Mouse (Mus musculus) midbrain, embryonic 12.5 days (tissue): ENCODE results near the gene Shroom3. TPM values are rescaled to one million over a fixed set of nuclear protein-coding genes. Genes with fewer than 3 reads are reported as not detected.

ENCODE experiments used
- ATAC-seq: fragments of 200-750 bp; cut with Nextera tagmentation; 2 replicates; pipeline ENCODE4 v1.8.0; 2017; ENCODE audit warnings: low read depth, moderate TSS enrichment, moderate library complexity; ENCODE audit not compliant: low FRiP score
- H3K27ac ChIP-seq: fragments of 300-500 bp; sonication (generic); replicated peaks from 2 replicates; pipeline ENCODE4 v1.5.1; 2016; ENCODE audit warnings: mild to moderate bottlenecking
- H3K27me3 ChIP-seq: fragments of 300-500 bp; sonication (generic); 2 replicates; pipeline ENCODE4 v1.6.1; 2016; ENCODE audit warnings: mild to moderate bottlenecking
- H3K36me3 ChIP-seq: fragments of 300-500 bp; sonication (generic); 2 replicates; pipeline ENCODE4 v1.6.1; 2016
- H3K4me1 ChIP-seq: fragments of 300-500 bp; sonication (generic); 2 replicates; pipeline ENCODE4 v1.6.1; 2016
- H3K4me2 ChIP-seq: fragments of 300-500 bp; sonication (generic); replicated peaks from 2 replicates; pipeline ENCODE4 v1.6.1; 2016; ENCODE audit warnings: mild to moderate bottlenecking, moderate library complexity
- H3K4me3 ChIP-seq: fragments of 300-500 bp; sonication (generic); 2 replicates; pipeline ENCODE4 v1.5.1; 2016; ENCODE audit warnings: mild to moderate bottlenecking
- H3K9ac ChIP-seq: fragments of 300-500 bp; sonication (generic); replicated peaks from 2 replicates; pipeline ENCODE4 v1.6.1; 2016; ENCODE audit warnings: mild to moderate bottlenecking, moderate library complexity
- H3K9me3 ChIP-seq: fragments of 300-500 bp; sonication (generic); 2 replicates; pipeline ENCODE4 v1.6.1; 2016; ENCODE audit warnings: mild to moderate bottlenecking
- WGBS: fragments of 180-500 bp; shearing (Covaris S2); methylation state at CpG from one replicate; pipeline ENCODE4 v1.1.7; 2016; 5-methylcytosine and 5-hydroxymethylcytosine counted together
- polyA plus RNA-seq: library from polyadenylated mRNA; unstranded; fragments of >200 nt; fragmentation: Nextera tagmentation; extraction: Ambion mirVana; gene quantifications from 2 replicates; pipeline ENCODE4 v1.2.1, GENCODE M21; 2016

The Shroom3 gene
- polyA plus RNA-seq, 1 experiment from 2014 or later: 6.1 TPM

- Histone ChIP-seq H3K27me3 (no peaks in the 10 kb centered on the region), H3K4me1 (peaks cover 15% of the 10 kb centered on the region), H3K4me2 (no peak overlapping the region), H3K27ac (no peak overlapping the region), H3K4me3 (no peak overlapping the region), H3K36me3 (peaks cover 16% of the 10 kb centered on the region), H3K9me3 (peaks cover 7% of the 10 kb centered on the region), H3K9ac (no peak overlapping the region)
- ATAC-seq: no peak
- WGBS: 91% methylated on average over 8 of the region's 8 CpGs
These were observed 252.6 kb downstream of the Shroom3 start for GRCm38 (mm10) chr5:92935883-92936282.

GRCm38 (mm10) chr5:92937701-92938100, 254.5 kb downstream of the Shroom3 start:
- no peak overlapping the region for H3K9ac ChIP-seq
- H3K27me3 ChIP-seq: no peaks in the 10 kb centered on the region
- peaks cover 25% of the 10 kb centered on the region for H3K9me3 ChIP-seq
- no peak overlapping the region for H3K27ac ChIP-seq
- no peak overlapping the region for H3K4me2 ChIP-seq
- ATAC-seq: no peak
- no peaks in the 10 kb centered on the region for H3K4me1 ChIP-seq
- H3K4me3 ChIP-seq: no peak overlapping the region
- peaks cover 34% of the 10 kb centered on the region for H3K36me3 ChIP-seq
- 94% methylated on average over 4 of the region's 4 CpGs for WGBS

GRCm38 (mm10) chr5:92939246-92939995, 256.2 kb downstream of the Shroom3 start:
- Histone ChIP-seq H3K9ac (no peak overlapping the region), H3K36me3 (peaks cover 42% of the 10 kb centered on the region), H3K9me3 (peaks cover 27% of the 10 kb centered on the region), H3K27ac (no peak overlapping the region), H3K4me1 (no peaks in the 10 kb centered on the region), H3K4me2 (no peak overlapping the region), H3K4me3 (no peak overlapping the region), H3K27me3 (no peaks in the 10 kb centered on the region)
- WGBS: 90% methylated on average over 15 of the region's 15 CpGs
- no peak for ATAC-seq

- 91% methylated on average over 52 of the region's 57 CpGs for WGBS
- Histone ChIP-seq H3K27me3 (no peaks in the 10 kb centered on the region), H3K9me3 (peaks cover 27% of the 10 kb centered on the region), H3K9ac (no peak overlapping the region), H3K27ac (no peak overlapping the region), H3K4me1 (no peaks in the 10 kb centered on the region), H3K4me3 (no peak overlapping the region), H3K4me2 (no peak overlapping the region), H3K36me3 (peaks cover 43% of the 10 kb centered on the region)
- ATAC-seq: no peak
These were observed 258.9 kb downstream of the Shroom3 start for GRCm38 (mm10) chr5:92942166-92942565.

- H3K27me3 ChIP-seq: no peaks in the 10 kb centered on the region
- H3K36me3 ChIP-seq: peaks cover 43% of the 10 kb centered on the region
These were observed 259.3 kb downstream of the Shroom3 start for GRCm38 (mm10) chr5:92942577-92942976.

GRCm38 (mm10) chr5:92944867-92945266, 261.6 kb downstream of the Shroom3 start:
- H3K4me3 ChIP-seq: no peak overlapping the region
- H3K9me3 ChIP-seq: peaks cover 26% of the 10 kb centered on the region
- H3K36me3 ChIP-seq: peaks cover 42% of the 10 kb centered on the region
- no peak overlapping the region for H3K9ac ChIP-seq
- no peak overlapping the region for H3K4me2 ChIP-seq
- WGBS: 79% methylated on average over 5 of the region's 5 CpGs
- H3K27me3 ChIP-seq: no peaks in the 10 kb centered on the region
- peaks cover 3% of the 10 kb centered on the region; the same call in 1 of the 2 replicates for H3K4me1 ChIP-seq
- ATAC-seq: no peak
- no peak overlapping the region for H3K27ac ChIP-seq

More at GRCm38 (mm10) chr5:92942577-92942976, 259.3 kb downstream of the Shroom3 start:
- Histone ChIP-seq H3K4me3 (no peak overlapping the region), H3K9ac (no peak overlapping the region), H3K4me2 (no peak overlapping the region), H3K4me1 (no peaks in the 10 kb centered on the region), H3K27ac (no peak overlapping the region), H3K9me3 (peaks cover 27% of the 10 kb centered on the region)
- WGBS: 93% methylated on average over 47 of the region's 47 CpGs
- ATAC-seq: 0 out of 2 replicates have a peak, but pooled peaks have one; percentile 23

GRCm38 (mm10) chr5:92948972-92949745, 265.9 kb downstream of the Shroom3 start:
- H3K4me2 ChIP-seq: no peak overlapping the region
- peaks cover 3% of the 10 kb centered on the region; the same call in 1 of the 2 replicates for H3K4me1 ChIP-seq
- no peaks in the 10 kb centered on the region for H3K9me3 ChIP-seq
- H3K27me3 ChIP-seq: no peaks in the 10 kb centered on the region
- no peak overlapping the region for H3K9ac ChIP-seq
- H3K36me3 ChIP-seq: peaks cover 37% of the 10 kb centered on the region
- no peak overlapping the region for H3K27ac ChIP-seq
- peak; percentile 45; the same call in 1 of the 2 replicates for ATAC-seq
- H3K4me3 ChIP-seq: no peak overlapping the region
- 80% methylated on average over 14 of the region's 14 CpGs for WGBS

- Histone ChIP-seq H3K4me2 (no peak overlapping the region), H3K27ac (no peak overlapping the region), H3K9ac (no peak overlapping the region), H3K9me3 (no peaks in the 10 kb centered on the region), H3K4me3 (no peak overlapping the region), H3K27me3 (no peaks in the 10 kb centered on the region), H3K4me1 (peaks cover 3% of the 10 kb centered on the region; the same call in 1 of the 2 replicates), H3K36me3 (peaks cover 40% of the 10 kb centered on the region)
- ATAC-seq: 0 out of 2 replicates have a peak, but pooled peaks have one; percentile 10
- 87% methylated on average over 14 of the region's 14 CpGs for WGBS
These were observed 267.3 kb downstream of the Shroom3 start for GRCm38 (mm10) chr5:92950583-92950982.

- 94% methylated on average over 14 of the region's 14 CpGs for WGBS
- H3K27ac ChIP-seq: no peak overlapping the region
- ATAC-seq: no peak
- no peaks in the 10 kb centered on the region for H3K27me3 ChIP-seq
- peaks cover 40% of the 10 kb centered on the region for H3K36me3 ChIP-seq
- H3K4me2 ChIP-seq: no peak overlapping the region
- peaks cover 3% of the 10 kb centered on the region; the same call in 1 of the 2 replicates for H3K4me1 ChIP-seq
- H3K9ac ChIP-seq: no peak overlapping the region
- no peak overlapping the region for H3K4me3 ChIP-seq
- H3K9me3 ChIP-seq: no peaks in the 10 kb centered on the region
These were observed 267.8 kb downstream of the Shroom3 start for GRCm38 (mm10) chr5:92951079-92951478.

- H3K9me3 ChIP-seq: no peaks in the 10 kb centered on the region
- 89% methylated on average over 8 of the region's 8 CpGs for WGBS
- H3K4me1 ChIP-seq: peaks cover 3% of the 10 kb centered on the region; the same call in 1 of the 2 replicates
- no peak overlapping the region for H3K4me3 ChIP-seq
- no peak overlapping the region for H3K27ac ChIP-seq
- no peak for ATAC-seq
- H3K27me3 ChIP-seq: no peaks in the 10 kb centered on the region
- peaks cover 50% of the 10 kb centered on the region for H3K36me3 ChIP-seq
- no peak overlapping the region for H3K4me2 ChIP-seq
- no peak overlapping the region for H3K9ac ChIP-seq
These were observed 270.6 kb downstream of the Shroom3 start for GRCm38 (mm10) chr5:92953865-92954264.

- WGBS: 38% methylated on average over 10 of the region's 10 CpGs
- Histone ChIP-seq H3K36me3 (peaks cover 50% of the 10 kb centered on the region), H3K27ac (no peak overlapping the region), H3K4me3 (no peak overlapping the region), H3K4me2 (no peak overlapping the region), H3K27me3 (no peaks in the 10 kb centered on the region), H3K9me3 (no peaks in the 10 kb centered on the region), H3K9ac (no peak overlapping the region), H3K4me1 (peaks cover 2% of the 10 kb centered on the region; the same call in 1 of the 2 replicates)
- peak; percentile 53 for ATAC-seq
These were observed 271.1 kb downstream of the Shroom3 start for GRCm38 (mm10) chr5:92954323-92954722.
